Mouse (Mus musculus) brain, embryonic 18.5 days (tissue): ENCODE measurements around the gene Dusp16.

Source experiments
- DNase-seq: peaks from one replicate; pipeline ENCODE4 v3.0.0-alpha.2; 2012; ENCODE audit warnings: low read depth, low spot score

The Dusp16 gene

DNA sequence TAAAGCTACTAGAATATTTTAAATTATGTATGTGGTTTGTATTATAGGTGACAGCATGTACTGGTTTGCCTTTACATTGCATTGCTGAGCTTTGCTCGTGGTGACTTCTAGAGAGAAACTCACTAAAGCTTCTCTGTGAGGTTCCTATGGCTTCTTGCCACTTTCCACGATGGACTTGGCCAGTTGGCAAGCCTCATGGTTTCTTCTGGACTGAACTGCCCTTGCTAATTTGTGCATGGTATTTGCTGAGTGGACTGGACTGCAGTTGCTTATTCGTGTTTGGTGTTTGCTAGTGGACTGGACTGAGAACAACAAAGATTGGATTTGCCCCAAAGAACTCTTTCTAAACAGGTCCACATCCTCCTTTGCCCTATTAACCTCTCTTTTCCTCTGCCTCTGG, 55.6 kb downstream of the Dusp16 start:
- DNase-seq = no peak

DNA sequence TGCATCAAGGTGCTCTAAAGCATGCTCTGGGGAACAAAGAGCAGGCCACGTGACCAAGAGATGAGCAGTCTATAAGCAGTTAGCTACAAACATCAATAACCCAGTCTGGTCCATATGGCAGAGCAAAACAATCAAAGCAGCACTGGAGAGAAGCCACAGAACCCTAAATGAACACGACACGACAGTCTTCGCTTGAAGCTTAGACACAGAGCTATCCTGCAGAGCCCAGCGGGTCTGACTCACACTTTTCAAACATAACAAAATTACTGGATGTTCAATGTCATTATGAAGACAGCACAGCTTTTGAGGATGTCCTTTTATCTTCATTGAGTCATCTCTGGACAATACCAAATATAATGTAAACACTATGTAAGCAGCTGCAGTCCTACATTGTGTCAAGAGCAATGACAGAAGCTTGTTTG, 58.6 kb downstream of the Dusp16 start:
- no peak for DNase-seq

DNA sequence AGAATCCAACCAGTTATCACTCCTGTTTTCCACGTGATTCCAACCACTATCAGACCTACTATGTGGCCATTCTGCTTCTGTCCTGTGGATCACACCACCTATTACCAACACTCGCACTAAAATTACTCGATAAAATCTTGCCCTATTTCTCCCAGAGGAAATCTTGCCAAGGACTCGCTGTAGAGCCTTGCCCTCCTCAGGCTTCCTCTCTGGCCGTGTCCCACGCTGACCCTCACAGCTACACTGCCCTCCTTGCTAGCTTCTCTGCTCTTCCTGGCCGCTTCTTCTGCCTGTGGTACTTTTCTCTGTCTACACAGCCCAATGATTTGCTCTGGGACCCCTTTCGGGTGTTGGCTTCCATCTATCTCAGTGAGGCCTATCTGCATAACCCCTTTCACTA, 59.6 kb downstream of the Dusp16 start:
- no peak for DNase-seq

DNA sequence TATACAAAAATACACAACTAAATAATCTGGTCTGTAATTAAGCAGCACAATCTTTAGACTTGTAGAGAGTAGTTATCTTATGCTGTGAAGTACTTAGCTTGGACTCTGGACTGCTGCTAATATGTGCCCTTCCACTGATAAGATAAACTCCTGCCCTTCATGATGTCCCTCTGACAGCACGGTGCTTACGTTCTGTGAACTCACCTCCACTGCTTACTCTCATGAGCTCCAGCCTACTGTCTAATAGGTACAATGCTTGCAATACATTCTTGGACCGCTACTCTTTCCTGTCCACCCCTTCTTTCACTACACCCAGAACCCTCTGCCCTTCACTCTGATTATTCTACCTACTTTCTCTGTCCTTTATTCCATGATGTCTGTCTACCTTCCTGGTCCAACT, 61.4 kb downstream of the Dusp16 start:
- no peak for DNase-seq

DNA sequence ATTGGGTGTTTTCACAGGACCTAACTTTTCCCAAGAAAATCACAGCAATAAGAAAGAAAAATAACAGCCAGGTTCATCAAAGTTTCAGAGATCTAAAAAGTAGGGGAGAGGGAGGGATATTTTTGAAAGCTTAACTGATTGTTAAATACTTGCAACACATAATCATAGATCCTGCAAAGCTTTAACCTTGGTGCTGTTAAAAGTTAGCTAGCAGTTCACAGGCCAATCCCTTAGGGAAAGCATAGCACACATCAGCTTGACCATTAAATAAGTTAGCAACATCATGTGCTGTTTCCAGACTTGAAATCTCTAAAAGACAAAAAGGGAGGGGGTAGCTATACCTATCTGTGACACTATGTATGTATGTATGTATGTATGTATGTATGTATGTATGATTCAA, 67.0 kb downstream of the Dusp16 start:
- no peak for DNase-seq

DNA sequence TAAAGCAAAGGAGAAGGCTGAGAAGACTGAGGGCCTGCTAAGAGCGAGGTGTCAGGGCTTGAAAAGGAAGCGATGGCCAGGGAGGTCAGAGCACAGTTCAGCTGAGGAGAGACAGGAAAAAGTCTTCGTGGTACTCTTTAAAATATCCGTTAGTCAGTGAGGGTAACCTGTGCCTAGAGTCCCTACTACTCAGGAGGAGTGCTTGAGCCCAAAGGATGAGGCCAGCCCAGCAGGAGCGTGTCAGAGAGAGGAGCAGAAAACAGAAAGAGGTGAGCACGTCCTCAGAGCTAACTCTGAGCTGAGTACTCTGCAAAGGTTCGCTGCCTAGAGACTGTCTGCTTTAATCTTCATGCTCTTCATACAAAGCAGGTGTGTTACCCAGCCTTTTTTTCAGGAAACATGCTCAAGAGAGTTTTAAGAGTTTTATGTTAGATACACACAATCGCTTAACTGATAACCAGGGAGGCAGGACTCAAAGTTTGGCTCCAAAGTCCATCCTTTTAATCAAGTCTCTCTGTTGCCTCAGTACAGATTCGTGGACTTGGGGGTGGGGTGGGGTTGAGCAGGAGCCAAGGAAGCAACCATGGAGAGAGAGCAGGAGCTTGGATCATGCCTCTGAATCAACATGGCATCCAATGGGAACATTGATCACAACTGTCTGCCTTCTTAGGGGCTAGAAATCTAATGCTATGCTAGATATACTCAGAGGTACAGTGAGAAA, 68.4 kb downstream of the Dusp16 start:
- DNase-seq = no peak

DNA sequence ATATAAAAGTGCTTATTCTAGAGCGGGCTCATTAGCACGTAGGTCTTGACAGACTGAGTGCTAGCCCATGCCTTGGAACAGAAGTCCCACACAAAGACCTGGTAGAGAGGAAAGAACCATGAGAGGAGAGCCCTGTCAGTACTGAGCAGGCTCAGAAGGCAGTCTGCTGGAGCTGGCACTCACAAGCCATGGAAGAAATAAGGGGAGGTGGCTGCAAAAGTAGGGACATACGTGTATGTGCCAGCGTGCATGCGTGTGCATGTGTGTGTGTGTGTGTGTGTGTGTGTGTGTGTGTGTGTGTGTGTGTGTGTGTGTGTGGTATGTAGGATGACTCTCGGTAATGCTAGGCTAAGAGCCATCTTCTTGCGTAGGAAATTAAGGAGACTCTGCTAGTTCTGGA, 69.1 kb downstream of the Dusp16 start:
- no peak for DNase-seq

DNA sequence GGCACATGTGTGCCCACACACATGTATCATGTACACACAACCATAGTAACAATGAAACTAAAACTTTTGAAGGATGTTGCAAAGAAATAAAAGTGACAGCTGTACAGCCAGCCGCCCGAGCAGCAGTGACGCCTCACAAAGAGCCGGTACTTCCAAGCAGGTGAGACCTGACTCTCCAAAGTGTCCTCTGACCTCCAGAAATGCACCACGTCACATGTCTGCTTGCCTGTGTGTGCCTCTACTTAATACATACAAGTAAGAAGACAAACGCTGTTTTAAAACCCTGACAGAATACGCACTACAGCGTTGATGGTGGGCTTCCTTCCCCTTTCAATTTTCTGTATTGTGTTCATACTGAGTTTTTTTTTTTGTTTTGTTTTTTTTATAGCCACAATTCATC, 69.5 kb downstream of the Dusp16 start:
- DNase-seq = no peak

DNA sequence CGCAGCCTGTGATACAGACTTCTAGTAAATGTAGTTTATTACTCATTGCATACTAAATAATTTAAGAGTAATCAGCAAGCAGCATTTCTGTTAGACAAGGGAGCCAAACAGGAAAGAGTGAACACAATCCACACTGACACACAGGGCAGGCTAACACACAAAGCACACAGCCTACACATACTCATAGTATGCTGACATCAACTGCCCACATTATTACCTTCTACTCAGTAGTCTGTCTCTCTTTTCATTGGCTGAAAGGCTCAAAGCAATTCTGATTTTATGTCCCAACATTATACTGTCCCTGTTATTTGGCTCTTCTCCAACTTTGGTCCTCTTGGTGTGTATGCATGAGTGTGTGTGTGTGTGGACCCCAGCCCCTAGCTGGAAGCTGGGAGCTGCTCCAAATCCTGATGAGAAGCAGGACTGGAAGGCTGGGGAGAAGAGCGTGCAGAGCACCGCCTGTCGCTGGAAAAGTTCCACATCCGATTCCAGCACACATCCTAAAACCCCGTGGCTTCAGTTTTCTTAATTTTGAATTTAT, 70.6 kb downstream of the Dusp16 start:
- no peak for DNase-seq

DNA sequence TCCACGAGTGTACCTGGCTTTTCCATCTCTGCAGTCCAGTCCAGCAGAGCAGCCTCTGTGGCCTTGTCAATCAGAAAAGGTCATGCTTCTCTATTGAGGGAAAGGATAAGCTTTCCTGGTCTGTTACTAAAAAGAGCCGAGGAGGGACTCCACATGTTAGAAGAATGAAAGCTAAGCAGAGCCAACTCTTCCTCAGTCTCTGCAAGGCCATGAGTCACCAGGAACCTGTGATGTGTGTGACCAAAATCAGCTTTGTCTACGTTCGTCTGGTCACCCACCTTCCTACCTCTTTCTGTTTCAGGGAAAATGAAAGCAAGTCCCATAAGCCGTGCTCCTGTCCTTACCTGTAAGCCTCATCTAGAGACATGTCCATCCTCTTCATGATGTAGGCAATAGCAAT, 72.3 kb downstream of the Dusp16 start:
- DNase-seq = no peak

DNA sequence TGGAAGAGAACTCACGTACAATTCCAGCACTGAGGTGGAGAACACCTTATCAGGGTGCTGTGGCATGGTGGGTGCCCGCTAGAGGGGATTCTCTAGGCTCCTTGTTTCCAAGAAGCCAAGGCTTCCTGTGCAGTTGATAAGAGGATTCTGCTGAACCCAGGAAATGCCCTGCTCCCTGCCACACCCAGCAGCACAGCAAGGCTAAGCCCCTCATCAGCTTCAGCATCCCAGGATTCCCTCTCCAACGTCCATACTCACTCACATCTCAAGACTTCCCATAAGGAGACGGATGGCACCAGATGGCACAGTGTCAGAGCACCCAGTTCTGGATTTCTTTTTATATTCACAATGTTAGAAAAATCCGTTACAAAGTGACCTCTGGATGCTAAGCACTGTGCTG, 73.3 kb downstream of the Dusp16 start:
- DNase-seq = no peak

DNA sequence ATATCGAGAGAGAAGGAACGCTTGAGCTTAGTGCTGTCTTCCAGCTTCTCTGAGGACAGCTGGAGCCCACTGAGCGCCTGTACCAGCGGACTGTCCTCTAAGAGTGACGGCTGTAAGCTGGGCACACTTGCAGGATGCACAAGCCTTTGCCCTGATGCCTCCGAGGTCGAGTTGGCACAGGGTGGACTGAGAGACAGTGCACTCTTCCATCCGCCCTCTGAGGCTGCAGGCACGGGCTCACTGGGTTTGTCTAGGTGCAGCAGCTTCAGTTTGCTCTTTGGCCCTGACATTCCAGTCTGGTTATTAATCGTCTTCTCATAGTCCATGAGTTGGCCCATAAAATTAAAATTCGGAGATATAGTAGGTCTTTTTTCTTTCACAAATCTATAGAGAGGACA, 73.8 kb downstream of the Dusp16 start:
- DNase-seq = no peak

DNA sequence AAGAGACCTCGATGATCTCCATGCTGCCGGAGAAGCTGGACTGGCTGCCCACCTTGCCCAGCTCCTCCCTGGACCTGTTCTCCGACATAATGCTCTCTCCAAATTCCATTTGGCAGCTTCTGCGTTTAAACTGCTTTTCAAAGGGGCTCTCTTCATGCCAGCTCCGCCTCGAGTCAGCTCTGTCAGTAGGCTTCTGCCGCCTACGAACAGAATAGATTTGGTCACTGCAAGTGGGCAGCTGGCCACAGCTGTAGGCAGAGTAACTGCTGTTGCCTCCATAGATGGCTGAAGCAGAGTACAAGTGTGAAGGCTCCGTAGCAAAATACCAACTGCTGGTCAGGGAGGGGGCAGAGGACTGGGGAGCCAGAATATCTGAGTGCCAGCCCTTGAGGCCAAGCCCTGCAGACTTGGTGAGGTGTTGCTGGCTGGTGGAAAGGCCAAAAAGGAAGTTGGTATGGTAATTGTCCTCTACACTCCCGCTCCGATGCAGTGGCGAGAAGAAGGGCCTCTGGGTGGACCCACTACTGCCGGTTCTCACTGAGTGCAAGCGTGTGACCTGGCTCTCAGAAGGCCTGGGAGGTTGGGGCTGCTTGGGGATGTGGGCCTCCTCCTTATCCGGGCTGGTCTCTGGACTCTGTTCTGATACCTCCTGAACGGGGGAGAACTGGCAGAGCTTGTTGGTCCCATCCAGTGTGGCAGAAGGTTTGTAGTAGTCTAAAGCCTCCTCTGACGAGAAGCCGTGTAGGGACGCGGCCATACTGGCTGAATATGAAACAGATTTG, 74.3 kb downstream of the Dusp16 start:
- no peak for DNase-seq

DNA sequence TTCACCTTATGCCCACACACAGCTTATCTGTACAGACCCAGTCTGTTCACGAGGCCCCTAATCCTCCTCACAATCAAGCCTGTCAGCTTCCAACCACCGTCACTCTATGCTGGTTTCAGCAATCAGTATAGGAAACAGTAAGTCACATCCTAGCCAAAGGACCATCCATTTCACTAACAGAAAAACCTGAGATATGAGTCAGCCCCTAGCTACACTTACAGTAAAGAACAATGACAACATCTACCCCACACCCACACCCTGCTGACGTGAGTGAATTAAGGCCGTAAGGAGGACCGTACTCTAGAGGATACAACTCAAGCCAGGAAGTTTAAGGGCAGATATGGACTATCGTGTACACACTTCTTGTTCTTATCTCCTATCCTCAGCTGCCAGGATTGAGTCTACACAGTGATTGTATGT, 76.2 kb downstream of the Dusp16 start:
- no peak for DNase-seq

DNA sequence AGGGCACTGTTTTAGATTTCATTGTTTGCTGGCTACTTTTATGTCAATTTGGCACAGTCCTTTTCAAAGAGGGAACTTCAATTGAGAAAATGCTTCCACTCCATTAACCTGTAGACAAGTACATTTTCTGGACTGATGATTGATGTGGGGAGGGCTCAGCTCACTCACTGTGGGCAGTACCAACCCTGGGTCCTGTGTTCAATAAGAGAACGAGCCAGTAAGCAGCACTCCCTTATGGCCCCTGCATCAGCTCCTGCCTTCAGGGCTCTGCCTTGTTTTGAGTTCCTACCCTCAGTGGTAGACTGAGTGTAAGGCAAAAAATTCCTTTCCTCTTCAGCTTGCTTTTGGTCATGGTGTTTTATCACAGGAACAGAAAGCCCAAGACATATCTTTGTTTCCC, 78.5 kb downstream of the Dusp16 start:
- no peak for DNase-seq

DNA sequence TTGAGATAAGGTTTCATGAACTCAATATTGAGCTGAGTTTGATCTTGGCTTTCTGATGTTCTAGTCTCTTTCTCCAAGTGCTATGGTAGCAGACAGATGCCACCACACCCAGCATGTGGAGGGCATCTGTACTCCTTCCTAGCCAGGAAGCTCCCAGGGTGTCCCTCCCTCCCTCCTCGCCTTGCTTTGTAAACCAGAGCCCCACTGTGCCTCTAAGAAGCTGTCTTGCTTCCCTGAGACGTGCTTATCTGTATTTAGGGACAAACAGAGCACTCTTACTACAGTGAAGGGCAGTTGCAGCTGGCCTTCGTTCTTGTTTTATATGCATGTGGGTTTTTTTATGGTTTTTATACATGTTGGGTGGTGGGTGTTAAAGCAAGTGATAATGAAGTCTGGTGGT, 79.1 kb downstream of the Dusp16 start:
- DNase-seq = no peak

DNA sequence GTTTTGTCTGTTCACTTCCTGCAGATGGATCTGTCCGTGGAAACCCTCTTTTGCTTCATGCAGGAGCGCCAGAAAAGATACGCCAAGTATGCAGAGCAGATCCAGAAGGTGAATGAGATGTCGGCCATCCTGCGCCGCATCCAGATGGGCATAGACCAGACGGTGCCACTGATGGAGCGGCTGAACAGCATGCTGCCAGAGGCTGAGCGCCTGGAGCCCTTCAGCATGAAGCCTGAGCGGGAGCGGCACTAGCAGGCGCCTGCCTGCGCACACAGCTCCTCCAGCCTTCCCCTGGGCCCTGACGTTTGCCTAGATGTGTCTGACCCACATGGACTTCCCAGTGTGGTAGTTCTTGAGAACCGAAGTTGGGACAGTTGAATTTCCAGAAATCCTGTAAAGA, 82.4 kb downstream of the Dusp16 start:
- no peak for DNase-seq

DNA sequence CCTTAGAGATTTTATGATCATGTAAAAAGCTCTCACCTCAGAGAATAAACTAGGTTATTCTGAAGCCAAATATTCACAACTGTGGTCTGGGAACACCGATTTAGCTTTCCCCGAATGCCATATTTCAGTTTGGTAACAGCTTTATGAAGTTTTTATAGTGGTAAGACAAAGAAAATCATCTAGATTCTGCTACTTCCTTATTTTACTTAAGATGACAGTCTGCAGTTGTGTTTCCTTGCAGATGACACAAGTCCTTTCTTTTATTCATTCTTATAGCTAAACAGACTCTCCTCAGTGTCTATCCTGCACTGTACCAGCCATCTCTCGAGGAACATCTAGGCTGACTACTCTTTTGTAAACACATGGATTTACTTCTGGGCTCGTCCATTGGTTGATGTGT, 86.0 kb downstream of the Dusp16 start:
- DNase-seq = no peak

DNA sequence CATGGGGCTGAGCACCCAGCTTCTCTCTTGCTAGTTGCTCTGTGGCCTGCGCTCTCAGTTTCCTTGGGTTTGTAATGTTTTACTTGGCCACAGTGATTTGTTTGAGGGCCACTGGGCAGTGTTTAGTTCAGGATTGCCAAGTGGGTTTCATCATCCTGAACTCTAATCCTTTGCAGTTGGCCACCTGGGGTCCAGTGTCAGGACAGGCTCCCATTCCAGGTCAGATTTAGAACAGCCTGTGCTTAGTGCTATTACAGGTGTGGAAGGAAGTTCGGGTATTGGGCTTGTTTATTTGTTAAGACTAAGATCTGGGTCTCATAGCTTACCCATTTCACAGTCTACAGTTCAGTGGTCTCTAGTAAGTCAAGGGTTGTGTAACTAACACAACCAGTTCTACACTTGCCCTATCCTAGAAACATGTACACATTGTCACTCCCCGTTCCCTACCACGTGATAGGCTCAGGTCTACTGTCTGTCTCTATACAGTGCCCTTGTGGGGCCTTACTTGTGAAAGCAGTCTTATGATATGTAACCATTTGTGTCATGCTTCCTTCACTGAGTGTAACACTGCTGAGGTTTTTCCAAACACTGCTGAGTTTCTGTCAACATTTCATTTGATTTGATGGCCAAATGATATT, 89.3 kb downstream of the Dusp16 start:
- no peak for DNase-seq

DNA sequence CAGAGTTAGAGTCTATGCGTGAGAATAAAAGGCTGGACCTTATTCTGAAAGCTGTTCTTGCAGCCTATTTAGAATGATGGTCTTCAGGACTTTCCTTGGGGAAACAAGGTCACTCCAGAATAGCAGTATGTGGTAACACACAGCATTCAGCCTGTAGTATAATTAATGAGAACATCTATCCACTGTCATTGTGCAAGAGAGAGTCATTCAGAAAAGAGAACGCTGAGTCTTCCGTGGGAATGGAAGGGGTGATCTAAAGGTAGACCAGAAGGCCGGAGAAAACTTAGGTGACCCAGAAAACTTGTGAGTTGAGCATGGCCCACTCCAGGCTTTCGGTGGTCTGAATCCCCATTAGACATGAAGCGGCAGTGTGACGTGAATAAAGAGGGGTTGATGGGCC, 90.2 kb downstream of the Dusp16 start:
- DNase-seq = no peak

DNA sequence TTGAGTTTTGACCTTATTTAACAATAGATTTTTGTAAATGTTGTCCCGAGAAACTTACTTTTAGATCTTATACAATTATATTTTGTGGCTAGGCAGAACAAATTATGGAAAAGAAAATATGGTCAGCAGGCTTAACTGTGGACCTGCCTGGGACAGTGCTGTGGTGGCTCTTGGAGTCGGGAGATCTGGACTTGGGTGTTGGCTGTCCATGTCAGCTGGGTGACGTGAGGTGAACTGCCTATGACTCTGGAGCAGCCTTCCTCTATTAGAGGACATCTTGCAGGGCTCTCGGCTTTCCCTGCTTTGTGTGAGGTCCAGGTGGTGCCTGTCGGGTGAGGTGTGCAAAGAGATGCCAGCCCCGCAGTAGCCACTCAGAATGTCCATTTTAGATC, 91.2 kb downstream of the Dusp16 start:
- no peak for DNase-seq

DNA sequence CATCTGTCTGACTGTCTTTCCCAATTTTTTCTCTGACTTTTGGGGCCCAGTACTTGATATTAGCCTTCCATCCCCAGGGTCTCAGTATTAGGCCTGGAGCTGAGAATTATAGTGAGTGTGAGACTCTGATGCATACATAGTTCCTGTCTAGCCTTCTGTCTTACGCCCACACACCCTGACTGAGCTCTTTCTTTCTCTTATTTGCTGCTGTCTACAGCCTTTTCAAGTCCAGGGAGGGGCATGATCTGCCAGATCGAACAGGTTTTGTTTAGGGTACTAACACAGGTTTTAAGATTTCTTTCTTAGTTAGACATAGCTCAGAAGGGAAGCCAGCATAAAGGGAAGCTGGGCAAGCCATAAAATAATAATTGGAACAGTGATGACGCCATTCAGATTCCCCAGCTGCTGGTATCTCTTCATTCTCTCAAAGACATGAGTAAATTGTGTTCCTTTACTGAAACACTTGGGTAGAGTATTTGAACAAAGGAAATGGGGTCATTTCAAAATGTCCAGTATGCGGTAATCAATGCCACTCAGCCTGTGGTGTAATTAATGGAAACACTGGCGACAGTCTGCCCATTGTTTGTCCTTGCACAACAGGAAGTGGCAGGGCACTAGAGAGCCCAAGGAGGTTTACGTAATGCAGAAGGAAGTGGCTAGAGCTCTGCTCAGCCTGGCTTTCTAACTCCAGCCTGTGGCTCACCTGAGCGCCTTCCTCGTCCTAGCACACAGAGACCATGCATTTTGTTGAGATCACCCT, 91.8 kb downstream of the Dusp16 start:
- DNase-seq = no peak
